Mouse (Mus musculus) lung, postnatal 0 days (tissue): ENCODE data around the gene Itprip. TPM values are rescaled to one million over a fixed set of nuclear protein-coding genes. Genes with fewer than 3 reads are reported as not detected.
A peak's percentile ranks its signal among the peaks of the same experiment; 100 is the strongest.

ENCODE experiments used
- ATAC-seq: fragments of 200-750 bp; cut with Nextera tagmentation; 2 replicates; pipeline ENCODE4 v1.8.0; 2017; ENCODE audit warnings: moderate library complexity
- DNase-seq: peaks from one replicate; pipeline ENCODE4 v3.0.0-alpha.2; 2016; ENCODE audit warnings: low spot score
- H3K27ac ChIP-seq: fragments of 300-500 bp; sonication (generic); 2 replicates; pipeline ENCODE4 v1.5.1; 2014; ENCODE audit warnings: antibody characterized with exemption, mild to moderate bottlenecking, low read length, mixed read lengths
- H3K27me3 ChIP-seq: fragments of 300-500 bp; sonication (generic); replicated peaks from 2 replicates; pipeline ENCODE4 v1.6.1; 2014; ENCODE audit warnings: low read length, mixed read lengths; ENCODE audit not compliant: insufficient read depth
- H3K36me3 ChIP-seq: fragments of 300-500 bp; sonication (generic); 2 replicates; pipeline ENCODE4 v1.6.1; 2014; ENCODE audit warnings: low read length, mixed read lengths; ENCODE audit not compliant: insufficient read depth
- H3K4me1 ChIP-seq: fragments of 300-500 bp; sonication (generic); 2 replicates; pipeline ENCODE4 v1.6.1; 2014; ENCODE audit warnings: antibody characterized with exemption, low read depth, low read length, mixed read lengths; ENCODE audit not compliant: insufficient read depth
- H3K4me2 ChIP-seq: fragments of 300-500 bp; sonication (generic); replicated peaks from 2 replicates; pipeline ENCODE4 v1.6.1; 2014; ENCODE audit warnings: low read depth, mild to moderate bottlenecking, low read length, moderate library complexity, mixed read lengths
- H3K4me3 ChIP-seq: fragments of 300-500 bp; sonication (generic); 2 replicates; pipeline ENCODE4 v1.5.1; 2014; ENCODE audit warnings: low read depth, low read length
- H3K9ac ChIP-seq: fragments of 300-500 bp; sonication (generic); replicated peaks from 2 replicates; pipeline ENCODE4 v1.6.1; 2014; ENCODE audit warnings: low read depth, mild to moderate bottlenecking
- H3K9me3 ChIP-seq: fragments of 300-500 bp; sonication (generic); 2 replicates; pipeline ENCODE4 v1.6.1; 2016; ENCODE audit warnings: low read length, mixed read lengths
- CTCF ChIP-seq: IDR thresholded peaks from 2 replicates; pipeline ENCODE4 v1.5.1; 2016; ENCODE audit warnings: antibody characterized with exemption, mild to moderate bottlenecking
- EP300 ChIP-seq: IDR thresholded peaks from 2 replicates; pipeline ENCODE4 v1.6.1; 2016; ENCODE audit warnings: antibody characterized with exemption, mild to moderate bottlenecking, control low read depth
- WGBS: fragments of 180-500 bp; shearing (Covaris S2); extraction: QIAGEN DNeasy Blood & Tissue Kit; methylation state at CpG from one replicate; pipeline ENCODE4 v1.1.7; 2014; 5-methylcytosine and 5-hydroxymethylcytosine counted together
- polyA plus RNA-seq: library from polyadenylated mRNA; unstranded; fragments of >200 nt; fragmentation: Nextera tagmentation; extraction: Ambion mirVana; gene quantifications from 2 replicates; pipeline ENCODE4 v1.2.1, GENCODE M21; 2015

The Itprip gene
- polyA plus RNA-seq, 1 experiment from 2014 or later, result 15.6 TPM

GRCm38 (mm10) chr19:47885191-47885743 is 33.8 kb downstream of the Itprip start:
- WGBS, result 38% methylated on average over 7 of the region's 7 CpGs
- H3K9ac ChIP-seq, result no peak overlapping the region
- TF ChIP-seq EP300 (peak; percentile 56), CTCF (no peak)
- peak overlapping the region; percentile 39; the same call in 1 of the 2 replicates for H3K27ac ChIP-seq
- no peaks in the 10 kb centered on the region for H3K9me3 ChIP-seq
- no peak overlapping the region for H3K4me2 ChIP-seq
- no peak overlapping the region for H3K4me3 ChIP-seq
- peaks cover 8% of the 10 kb centered on the region; the same call in 1 of the 2 replicates for H3K4me1 ChIP-seq
- H3K27me3 ChIP-seq, result no peaks in the 10 kb centered on the region
- ATAC-seq (peak; percentile 58), DNase-seq (peak; percentile 61)
- H3K36me3 ChIP-seq, result no peaks in the 10 kb centered on the region

GRCm38 (mm10) chr19:47884296-47885085 is 34.6 kb downstream of the Itprip start:
- Histone ChIP-seq H3K27me3 (no peaks in the 10 kb centered on the region), H3K9me3 (no peaks in the 10 kb centered on the region), H3K36me3 (no peaks in the 10 kb centered on the region), H3K4me1 (peaks cover 8% of the 10 kb centered on the region; the same call in 1 of the 2 replicates), H3K27ac (no peak overlapping the region), H3K4me3 (no peak overlapping the region), H3K9ac (no peak overlapping the region), H3K4me2 (no peak overlapping the region)
- no peak for TF ChIP-seq EP300
- no peak for TF ChIP-seq CTCF
- DNase-seq, result no peak
- 71% methylated on average over 13 of the region's 13 CpGs for whole genome bisulfite sequencing
- ATAC-seq, result no peak

GRCm38 (mm10) chr19:47882882-47883254 is 36.2 kb downstream of the Itprip start:
- DNase-seq, result no peak
- no peak overlapping the region for H3K4me3 ChIP-seq
- H3K4me1 ChIP-seq, result peaks cover 8% of the 10 kb centered on the region; the same call in 1 of the 2 replicates
- 55% methylated on average over 9 of the region's 9 CpGs for WGBS
- H3K36me3 ChIP-seq, result no peaks in the 10 kb centered on the region
- no peak for TF ChIP-seq EP300
- no peak for TF ChIP-seq CTCF
- H3K4me2 ChIP-seq, result no peak overlapping the region
- no peaks in the 10 kb centered on the region for H3K9me3 ChIP-seq
- H3K9ac ChIP-seq, result no peak overlapping the region
- H3K27ac ChIP-seq, result no peak overlapping the region
- no peaks in the 10 kb centered on the region for H3K27me3 ChIP-seq
- ATAC-seq, result no peak

GRCm38 (mm10) chr19:47882151-47882881 is 36.8 kb downstream of the Itprip start:
- Histone ChIP-seq H3K4me2 (no peak overlapping the region), H3K4me1 (peaks cover 8% of the 10 kb centered on the region; the same call in 1 of the 2 replicates), H3K36me3 (no peaks in the 10 kb centered on the region), H3K9ac (no peak overlapping the region), H3K27me3 (no peaks in the 10 kb centered on the region), H3K27ac (no peak overlapping the region), H3K4me3 (no peak overlapping the region), H3K9me3 (no peaks in the 10 kb centered on the region)
- DNase-seq (peak; percentile 90), ATAC-seq (peak; percentile 34)
- 21% methylated on average over 11 of the region's 11 CpGs for WGBS
- TF ChIP-seq CTCF, result peak; percentile 100
- TF ChIP-seq EP300, result no peak

- Histone ChIP-seq H3K27me3 (no peaks in the 10 kb centered on the region), H3K36me3 (no peaks in the 10 kb centered on the region), H3K9ac (no peak overlapping the region), H3K27ac (no peak overlapping the region), H3K4me1 (peaks cover 7% of the 10 kb centered on the region; the same call in 1 of the 2 replicates), H3K9me3 (no peaks in the 10 kb centered on the region), H3K4me2 (no peak overlapping the region), H3K4me3 (no peak overlapping the region)
- no peak for DNase-seq
- ATAC-seq, result no peak
- TF ChIP-seq EP300 (no peak), CTCF (no peak)
- WGBS, result 71% methylated on average over 7 of the region's 7 CpGs
These were observed 37.6 kb downstream of the Itprip start for GRCm38 (mm10) chr19:47881538-47881937.

GRCm38 (mm10) chr19:47876252-47876651 is 42.8 kb downstream of the Itprip start:
- no peak for DNase-seq
- no peak overlapping the region for H3K4me2 ChIP-seq
- WGBS, result 41% methylated on average over 15 of the region's 15 CpGs

More at GRCm38 (mm10) chr19:47876252-47876651, 42.8 kb downstream of the Itprip start:
- ATAC-seq, result no peak; the same call in 1 of the 2 replicates
- no peak overlapping the region for H3K9ac ChIP-seq
- H3K27ac ChIP-seq, result no peak overlapping the region
- no peaks in the 10 kb centered on the region for H3K4me1 ChIP-seq
- H3K4me3 ChIP-seq, result no peak overlapping the region
- no peaks in the 10 kb centered on the region for H3K9me3 ChIP-seq
- TF ChIP-seq CTCF (no peak), EP300 (no peak)
- no peaks in the 10 kb centered on the region for H3K36me3 ChIP-seq
- H3K27me3 ChIP-seq, result no peaks in the 10 kb centered on the region
